Mouse (Mus musculus): ENCODE data around the gene Kdelr3.

Kdelr3 gene

DNA sequence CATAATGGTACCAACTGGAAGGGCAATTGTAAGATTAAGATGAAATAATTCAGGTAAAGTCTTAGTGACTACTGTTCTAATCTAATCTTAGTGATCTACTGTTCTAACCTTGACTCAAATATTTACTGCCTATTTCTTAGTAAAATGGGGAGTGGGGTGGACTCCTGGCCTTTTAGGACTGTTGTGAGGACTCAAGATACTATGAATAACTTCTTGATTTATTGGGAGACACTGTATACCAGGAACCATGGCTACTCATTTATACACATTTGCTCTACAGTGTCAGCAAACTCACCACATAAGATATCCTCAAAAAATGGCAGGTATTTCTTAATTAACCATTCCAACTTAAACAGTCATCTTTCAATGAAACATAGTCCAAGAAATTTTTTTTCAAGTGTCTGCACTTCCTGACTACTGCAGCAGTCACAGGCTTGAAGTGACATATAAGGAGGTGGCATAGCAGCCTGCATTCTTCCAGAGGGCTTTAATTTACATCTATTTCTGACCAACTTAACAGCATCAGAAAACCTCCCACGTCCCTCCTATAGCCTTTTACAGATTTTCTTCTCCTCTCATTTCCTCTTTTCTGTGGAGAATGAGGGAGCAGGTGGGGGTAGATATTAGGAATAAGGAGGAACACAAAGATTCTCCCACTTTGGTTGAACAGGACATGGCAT is 59.5 kb downstream of the Kdelr3 start:
- DNase-seq = no peak

DNA sequence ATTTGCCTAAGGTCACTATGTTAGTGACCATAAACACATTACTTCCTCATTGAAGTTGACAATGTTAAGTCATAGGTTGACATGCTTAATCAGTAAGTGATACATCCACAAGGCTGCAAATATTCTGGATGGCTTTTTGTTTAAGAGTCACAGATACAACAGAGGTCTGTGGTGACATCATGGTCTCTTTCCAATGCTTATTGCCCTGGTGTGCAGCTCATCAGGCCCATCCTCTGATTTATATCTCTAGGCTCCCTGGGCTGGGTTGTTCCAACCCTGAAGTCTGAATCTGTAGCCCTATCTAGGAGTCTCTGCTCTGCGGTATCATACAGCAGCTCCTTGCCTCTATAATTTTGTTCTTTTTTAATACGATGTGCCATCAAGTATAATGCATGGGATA is 60.7 kb downstream of the Kdelr3 start:
- no peak for DNase-seq
